Mouse (Mus musculus): ENCODE data around the gene Jade2.

The Jade2 gene

DNA sequence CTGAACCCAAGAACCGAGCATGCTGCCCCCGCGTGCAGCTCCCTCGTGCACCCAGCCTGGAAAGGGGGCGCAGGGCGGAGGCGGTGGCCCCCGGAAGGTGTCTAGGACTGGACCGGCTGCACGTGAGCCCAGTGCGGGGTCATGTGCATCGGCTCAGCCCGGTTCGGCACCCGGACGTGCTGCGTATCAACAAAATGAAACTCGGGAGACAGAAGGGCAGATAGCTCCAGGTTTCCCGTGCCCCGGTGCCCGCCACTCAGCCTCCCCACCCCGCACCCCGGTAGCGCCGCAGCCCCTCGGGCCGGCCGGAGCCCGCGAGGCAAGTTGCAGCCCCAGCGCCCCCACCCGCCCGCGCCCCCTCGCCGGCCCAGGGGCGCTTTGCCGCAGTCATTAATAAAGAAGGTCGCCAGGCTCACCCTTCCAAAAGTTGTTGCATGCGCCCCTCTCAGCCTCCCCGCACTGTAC lies 805 bp downstream of the Jade2 start:
- peak; percentile 36 for DNase-seq (ENCODE audit: low spot score)

DNA sequence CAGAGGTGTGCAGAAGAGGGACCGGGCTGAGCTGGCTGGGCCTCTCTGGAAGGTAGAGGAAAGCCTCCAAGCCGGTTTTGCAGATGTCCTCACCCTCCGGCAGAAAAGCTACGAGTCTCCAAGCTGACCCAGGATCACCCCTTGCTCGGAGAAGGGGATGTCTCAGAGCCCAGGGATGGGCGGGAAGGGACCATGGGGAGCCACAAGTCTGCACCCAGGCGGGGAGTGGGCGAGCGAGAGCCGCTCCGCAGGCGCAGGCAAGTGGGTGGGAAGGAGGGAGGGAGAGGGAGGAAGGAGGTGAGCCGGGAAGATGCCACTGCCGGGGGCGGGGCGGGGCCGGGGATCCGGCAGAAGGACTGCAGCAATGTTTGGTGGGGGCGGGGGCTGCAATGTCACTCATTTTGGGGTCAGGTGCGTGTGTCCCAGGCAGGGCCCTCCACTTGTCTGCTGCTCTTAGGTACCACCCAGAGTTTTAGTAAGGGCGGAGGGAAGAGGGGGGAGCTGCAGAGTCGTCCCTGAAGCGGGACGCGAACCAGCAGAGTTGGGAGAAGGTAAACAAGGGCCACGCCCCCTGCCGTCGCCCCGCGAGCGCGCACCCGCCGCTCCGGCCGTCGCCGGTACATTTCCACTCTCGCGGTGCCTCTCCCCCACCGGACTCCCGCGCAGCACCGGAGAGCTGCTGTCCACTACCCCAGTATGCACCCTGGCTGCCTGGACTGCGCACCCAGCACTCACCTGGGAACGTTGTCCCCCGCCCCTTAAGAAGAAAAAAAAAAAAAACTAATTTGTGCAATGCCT lies 1.4 kb downstream of the Jade2 start:
- peak; percentile 50 for DNase-seq (ENCODE audit: low spot score)

DNA sequence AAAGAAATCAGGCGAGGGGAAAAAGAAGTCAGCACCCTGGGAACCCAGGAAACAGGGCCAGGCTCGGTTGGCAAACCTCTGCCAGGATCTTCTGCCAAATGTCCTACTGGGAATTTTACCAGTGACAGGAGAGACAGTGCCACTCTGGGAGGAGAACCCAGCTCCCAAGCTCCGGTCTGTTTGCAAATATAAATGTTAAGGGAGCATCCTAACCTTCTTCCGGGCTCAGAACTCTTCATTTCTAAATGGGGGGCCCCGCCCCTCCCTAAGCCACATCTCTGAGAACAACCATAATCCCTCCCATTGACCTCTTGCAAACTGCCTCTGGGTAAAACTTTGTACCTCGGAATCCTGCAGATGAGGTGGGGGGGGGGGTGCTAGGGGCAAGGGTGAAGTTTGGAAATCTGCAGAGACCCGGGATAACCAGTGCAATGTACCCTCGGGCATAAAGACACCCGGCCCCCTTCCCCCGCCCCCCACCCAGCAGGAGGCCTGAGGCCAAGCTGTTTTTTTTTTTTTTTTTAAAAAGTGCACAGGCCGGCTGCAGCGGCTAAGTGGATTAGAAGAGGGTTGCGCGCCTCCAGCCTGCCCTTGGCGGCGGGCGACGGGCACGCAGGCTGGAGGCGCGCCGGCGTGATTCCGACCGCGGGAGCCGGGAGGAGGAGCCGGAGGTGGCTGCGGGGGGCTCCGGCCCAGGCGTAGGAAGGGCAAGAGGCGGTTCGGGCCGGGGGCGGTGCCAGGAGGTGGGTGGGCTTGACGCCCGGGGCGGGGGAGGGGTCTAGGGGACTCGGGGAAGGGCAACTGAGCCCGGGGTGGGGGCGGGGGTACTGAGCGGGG lies 2.3 kb downstream of the Jade2 start:
- peak; percentile 72 for DNase-seq (ENCODE audit: low spot score)

DNA sequence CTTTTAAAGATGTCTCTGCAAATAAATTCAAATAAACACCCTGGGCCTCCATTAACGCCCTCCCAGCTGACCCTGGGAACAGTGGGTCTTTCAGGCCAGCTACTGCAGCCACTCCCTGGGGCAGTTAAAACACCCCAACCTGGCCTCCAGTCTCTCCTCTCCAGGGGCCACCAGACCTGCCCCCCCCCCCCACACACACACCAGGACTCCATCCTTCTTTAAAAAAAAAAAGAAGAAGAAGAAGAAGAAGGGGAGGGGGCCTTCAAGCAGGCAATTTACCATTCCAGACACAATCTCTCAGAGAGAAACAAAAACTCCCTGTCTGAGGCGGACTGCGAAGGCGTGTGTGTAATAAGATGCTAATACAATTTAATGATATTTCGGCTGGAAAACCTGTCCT lies 4.9 kb downstream of the Jade2 start:
- DNase-seq (ENCODE audit: low spot score): no peak

DNA sequence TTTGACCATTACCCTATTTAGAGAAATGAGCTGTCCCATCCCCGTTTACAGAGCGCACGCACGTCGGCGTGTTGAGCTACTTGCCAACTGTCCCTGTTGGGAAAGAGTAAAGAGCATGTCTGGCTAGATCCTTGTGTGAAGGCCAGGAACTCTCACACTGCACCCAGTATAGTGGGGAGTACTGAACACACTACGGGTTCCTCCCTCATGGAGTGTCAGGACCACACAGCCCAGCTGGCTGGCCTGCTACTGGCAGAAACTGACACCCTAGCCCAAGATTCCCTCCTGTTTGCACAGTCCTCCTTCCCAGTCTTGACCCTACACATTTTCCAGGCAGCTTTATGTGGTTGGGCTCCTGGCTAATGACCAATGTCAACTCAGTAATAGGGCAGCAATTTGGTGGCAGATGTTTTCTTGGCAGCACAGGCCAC lies 5.3 kb downstream of the Jade2 start:
- no peak for DNase-seq (ENCODE audit: low spot score)

DNA sequence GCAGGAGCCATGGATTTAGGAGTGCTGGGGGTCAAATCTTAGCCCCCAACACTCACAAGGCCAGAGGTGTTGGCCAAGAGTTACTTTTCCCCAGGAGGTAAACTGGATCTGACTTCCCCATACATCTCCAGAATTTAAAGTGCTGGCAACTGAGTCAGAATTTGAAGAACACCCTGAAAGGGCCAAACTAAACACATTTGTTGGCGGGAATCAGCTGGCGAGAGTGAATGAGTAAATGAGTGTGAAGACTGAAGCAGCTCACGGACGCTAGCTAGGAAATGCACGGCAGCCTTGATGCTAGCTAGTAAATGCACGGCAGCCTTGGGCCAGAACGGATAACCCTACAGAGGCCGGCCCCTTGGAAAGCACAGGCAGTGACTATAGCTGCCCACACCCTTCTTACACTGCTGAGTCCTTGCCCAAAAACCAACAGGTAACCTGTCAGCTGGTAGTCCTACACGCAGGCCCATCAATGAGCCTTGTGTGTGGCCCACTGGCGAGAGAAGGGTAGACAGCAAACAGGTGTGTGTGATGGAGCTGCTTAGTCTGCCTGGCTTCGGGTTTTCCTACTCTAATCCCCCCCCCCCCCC lies 6.6 kb downstream of the Jade2 start:
- no peak for DNase-seq (ENCODE audit: low spot score)

DNA sequence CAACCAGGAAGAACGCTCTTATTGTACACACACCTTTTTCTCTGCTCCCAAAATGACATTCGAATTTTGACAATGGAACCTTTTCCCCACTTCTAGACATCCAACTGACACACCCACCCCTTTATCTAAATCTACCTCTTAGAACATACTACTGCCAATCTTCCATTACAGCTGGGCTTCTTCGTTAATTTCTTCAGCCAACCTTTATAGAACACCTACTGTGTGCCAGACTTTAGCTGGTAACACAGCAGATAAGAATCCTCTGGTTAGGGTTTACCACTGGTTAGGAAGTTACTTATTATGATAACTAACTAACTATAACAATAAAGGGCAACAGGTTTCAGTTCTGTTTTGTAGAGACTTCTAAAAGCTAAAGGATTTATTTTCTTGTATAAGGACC lies 9.1 kb downstream of the Jade2 start:
- no peak for DNase-seq (ENCODE audit: low spot score)

DNA sequence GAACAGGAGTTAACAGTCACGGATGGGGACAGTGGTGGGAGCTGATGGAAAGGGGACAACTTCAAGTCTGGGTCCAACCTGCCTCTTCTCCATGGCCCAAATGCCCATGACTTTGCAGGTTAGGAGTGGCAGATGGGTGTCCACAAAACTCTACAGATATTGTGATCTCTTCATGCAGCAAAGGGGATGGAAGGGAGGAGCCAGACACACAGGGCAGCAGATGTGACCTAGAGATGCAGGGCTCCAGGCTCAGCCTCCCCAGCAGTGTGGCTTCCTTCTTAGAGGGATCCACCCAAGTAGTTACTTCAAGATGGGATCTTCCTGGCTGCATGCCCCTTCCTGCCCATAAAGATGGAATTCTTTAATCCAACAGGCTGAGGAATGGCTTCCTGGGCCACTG lies 9.6 kb downstream of the Jade2 start:
- no peak for DNase-seq (ENCODE audit: low spot score)

DNA sequence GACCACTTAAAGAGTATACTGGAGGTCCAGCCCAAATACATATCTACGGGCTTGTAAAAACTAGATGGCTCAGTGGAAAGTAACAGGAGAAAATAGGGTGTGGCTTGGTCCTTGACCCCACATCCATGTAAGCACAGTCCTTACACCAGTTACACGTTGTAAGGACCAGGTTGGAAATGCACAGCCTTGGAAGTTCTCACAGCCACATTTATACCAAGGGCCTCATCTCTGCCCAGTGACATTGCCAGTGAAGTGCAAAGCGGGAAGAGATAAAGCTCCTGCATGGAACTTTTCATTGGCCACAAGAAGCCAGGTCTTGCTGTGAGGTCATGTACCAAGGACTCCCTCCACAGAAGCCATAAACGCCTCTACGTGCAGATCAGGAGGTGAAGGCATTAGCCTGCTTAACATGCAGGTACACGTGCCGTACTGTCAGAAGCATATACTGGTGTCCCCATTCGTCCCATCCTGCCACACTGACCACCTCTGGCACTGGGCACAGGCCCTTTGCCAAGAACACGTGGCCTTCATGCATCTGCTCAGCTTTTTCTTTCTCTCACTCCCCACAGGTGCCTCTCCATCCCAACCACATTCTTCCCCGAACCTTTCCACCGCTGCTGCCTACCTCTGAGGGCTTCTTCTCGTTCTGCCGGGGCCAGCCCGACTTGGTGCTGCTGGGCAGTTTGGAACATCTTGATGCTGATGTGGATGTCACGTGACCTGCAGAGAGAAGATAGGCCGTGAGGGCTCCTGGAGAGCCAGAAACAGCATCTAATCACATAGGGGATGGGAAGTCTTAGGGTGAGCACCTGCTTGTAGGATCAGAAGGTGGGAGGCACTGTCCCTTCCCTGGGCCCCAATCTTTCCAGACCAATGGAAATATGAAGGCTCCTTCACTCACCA lies 11.2 kb downstream of the Jade2 start:
- no peak for DNase-seq (ENCODE audit: low spot score)

DNA sequence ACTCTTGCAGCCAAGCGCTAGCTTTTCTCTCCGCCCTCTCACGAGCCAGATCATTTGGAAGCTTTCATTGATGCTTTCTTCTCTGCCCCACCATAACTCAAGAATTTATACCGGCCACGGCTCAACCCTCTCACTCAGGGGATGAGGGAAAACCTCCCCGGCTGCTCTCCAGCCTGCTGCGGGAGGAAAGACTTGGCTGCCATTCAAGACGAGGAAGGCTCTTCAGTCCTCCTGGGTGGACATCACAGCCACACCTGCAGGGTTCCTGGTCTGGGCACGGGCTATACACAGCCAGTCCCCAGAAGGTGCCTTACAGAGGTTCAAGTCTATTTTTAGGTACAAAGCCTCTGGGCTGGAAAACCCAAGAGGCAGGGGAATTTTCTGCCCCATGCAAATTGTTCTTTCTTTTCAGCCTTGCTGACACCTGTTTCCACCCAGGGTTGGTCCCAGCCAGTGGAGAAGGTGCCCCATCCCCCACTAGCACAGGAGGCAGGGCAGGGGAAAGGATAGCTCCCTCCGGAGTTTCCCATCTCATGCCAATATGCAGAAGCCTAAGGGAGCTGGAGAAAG lies 12.8 kb downstream of the Jade2 start:
- no peak for DNase-seq (ENCODE audit: low spot score)

DNA sequence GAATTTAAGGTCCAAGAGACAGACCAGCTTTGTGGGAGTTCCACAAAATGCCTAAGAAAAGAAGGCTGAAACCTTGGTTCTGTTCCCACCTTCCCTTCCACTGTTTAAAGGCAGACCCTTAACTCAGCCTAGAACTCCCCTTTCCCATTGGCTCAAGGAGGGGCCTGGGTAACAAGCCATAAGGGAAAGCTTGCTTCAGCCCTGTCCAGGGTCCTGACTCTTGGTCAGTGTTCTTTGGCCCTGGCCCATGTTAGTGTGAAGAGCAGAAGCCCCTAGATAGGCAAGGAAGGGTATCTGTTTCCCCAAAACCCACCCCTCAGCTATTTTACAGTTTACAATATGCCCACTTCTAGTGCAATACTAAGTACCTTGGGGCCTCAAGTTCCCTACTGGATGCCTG lies 13.6 kb downstream of the Jade2 start:
- no peak for DNase-seq (ENCODE audit: low spot score)

DNA sequence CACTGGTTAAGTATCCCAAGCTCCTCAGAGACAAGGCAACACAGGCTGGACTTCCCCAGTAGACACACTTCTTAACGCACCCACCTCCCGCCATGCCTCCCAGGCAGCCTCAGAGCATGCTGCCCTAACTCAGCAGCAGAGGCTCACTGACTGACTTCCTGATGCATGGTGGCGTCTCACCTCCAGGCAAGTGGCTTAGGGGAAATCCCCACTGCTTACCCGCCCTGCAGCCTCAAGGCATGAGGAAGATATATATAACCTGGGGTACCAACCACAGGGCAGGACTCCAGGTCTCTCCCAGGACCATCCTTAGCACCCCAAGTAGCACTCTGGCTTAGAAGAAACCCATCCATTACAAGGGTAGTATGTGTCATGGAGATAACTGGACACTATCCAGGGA lies 14.3 kb downstream of the Jade2 start:
- DNase-seq (ENCODE audit: low spot score): no peak

DNA sequence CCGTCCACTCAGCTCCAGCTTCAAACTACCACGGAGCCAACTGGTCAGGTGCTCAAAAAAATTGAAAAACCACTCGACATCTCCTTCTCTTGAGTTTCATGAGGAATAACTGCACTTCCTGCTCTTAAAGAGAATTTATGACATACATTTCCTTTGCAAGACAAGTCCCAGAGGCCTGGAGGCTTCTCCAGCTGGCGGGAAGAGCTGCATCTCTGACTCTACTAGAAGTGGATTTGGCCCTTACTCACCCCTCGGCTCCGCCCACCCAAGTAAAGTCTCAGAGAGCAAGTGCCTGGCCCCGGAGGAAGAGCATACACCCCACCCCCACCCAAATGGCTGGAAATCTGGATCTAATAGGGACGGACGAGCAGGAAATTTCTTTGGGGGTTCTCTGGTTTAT lies 16.3 kb downstream of the Jade2 start:
- DNase-seq (ENCODE audit: low spot score): no peak

DNA sequence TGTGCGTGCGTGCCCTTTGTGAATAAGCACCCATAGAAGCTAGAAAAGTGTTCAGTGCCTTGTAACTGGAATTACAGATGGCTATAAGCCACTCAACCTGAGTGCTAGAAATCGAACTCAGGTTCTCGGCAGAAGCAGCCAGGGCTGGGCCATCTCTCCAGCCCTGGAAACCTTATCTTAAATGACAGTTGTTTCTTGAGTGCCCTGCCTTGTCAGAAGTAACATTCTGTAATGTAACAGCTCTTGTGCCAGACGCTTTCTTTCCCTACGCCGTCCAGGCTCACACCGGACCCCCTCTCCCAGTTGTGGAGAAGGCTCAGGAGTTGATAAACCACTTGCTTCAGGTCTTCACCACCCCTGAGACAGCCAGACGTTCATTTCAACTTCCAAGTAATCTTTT lies 16.8 kb downstream of the Jade2 start:
- no peak for DNase-seq (ENCODE audit: low spot score)

DNA sequence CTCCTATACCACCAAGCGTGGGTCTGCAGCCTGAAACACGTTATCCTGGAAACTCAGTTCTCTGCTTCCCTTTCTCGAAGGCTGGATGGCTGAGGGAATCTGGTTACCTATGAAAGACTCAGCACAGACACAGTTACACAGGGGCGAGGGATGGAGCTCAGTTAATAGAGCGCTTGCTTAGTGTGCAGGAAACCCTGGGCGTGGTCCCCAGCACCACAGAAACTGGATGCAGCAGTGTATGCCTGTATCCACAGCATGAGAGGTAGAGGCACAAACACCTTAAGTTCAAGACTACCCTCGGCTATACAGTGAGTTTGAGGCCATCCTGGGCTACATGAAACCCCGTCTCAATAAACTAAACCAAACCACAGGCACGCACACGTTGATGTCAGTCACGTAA lies 17.5 kb downstream of the Jade2 start:
- no peak for DNase-seq (ENCODE audit: low spot score)

DNA sequence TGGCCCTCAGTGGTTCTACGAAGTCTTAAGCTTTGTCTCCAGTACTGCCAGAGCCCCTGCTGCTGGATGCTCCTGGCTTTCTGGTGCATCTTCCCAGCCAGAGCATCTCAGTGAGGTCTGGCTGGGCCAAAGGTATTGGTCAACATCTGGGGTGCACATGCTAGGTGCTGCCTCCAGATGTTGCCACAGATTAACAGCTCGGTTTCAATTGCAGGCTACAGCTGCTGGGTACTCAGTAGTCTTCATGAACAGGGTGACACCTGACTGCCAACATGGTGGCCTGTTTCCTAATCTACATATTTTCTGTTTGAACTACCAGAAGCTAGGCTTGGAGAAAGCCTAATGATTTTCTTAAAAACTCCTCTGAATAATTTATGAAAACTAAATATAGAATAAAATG lies 18.3 kb downstream of the Jade2 start:
- DNase-seq (ENCODE audit: low spot score): no peak

DNA sequence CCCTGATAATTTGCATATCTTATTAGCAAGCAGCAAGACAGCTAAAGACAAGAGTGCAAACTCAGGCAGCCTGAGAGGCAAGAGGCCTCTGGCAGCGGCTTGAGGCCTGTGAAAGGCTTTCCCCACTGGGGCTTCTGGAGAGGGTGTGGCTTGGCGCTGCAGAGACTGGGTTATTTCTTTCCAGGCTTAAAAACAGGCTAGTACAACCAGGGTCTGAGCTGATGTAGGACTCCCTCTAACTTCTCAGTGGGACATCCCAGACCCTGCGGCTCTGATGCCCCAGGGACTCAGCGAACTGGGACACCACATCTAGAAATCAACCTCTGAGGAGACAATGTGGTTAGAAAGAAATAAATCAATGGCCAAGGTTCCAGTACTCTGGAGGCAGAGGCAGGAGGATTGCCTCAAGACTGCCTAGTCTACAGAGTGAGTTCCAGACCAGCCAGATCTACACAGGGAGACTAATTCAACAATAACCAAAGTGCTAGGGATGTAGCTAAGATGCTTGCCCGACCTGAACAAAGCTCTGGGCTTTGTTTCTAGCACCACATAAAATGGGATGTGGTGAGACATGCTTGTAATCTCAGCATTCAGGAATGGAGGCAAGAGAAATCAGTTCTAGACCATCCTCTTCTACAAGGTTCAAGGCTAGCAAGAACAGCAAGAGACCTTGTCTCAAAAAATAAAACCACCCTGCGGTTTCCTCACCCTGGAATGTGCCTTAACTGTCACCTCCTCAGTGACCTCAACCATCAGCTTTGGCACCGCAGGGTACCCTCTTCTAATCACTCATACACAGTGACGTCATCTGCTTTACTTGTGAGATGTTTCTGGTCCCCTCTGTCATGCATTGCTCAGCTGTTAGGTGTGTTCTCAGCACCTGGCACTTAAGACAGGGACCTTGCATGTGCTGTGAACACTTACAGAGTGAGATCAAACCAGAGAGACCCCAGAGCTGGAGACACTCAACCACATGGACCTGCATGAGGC lies 20.0 kb downstream of the Jade2 start:
- DNase-seq (ENCODE audit: low spot score): no peak

DNA sequence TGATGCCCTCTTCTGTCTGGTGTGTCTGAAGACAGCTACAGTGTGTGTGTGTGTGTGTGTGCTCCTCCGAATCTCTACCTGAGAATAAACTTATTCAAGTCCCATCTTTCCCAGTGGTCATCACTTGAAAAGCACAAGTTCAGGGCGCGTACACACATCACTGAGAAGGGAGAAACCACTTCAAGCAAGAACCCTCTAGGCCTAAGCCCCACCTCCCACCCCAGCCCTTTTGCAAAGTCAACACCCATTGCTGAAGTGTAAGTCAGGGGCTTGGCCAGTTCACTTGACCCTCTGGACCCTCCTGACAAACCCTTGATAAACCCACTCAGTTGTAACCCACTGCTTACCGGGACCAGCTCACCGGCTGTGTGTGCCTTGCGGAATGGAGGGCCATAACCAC lies 20.9 kb downstream of the Jade2 start:
- DNase-seq (ENCODE audit: low spot score): no peak

DNA sequence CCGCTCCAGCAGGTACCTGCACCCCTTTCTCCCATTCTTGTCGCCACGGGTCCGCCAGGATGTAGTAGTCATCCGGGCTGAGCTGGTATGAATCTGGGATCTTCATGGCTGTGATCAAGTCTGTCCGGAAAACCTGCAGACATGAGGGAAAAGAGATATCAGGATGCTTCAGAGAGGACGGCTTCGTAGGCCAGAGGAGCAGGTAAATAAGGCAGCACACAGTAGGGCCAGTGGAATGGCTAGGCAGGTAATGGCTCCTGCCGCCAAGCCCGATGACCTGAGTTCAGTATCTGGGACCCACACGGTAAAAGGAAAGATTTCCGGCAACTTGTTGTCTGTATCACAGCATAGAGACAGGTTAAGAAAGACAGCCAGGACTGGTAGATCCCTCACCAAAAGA lies 21.9 kb downstream of the Jade2 start:
- no peak for DNase-seq (ENCODE audit: low spot score)

DNA sequence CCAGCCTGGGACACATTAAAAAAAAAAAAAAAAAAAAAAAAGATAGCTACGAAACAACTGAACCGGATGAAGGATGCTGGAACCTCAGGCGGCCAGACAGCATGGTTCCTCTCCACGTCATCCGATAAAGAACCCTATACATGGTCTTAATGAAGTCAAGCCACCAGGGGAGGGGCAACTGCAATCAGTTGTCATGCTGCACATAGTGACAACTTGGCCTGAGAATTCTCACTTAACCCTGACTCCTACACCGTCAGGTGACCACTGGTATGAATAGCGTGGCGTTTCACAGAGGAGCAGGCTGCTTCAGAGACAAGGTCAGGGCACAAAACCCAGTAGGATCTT lies 23.4 kb downstream of the Jade2 start:
- no peak for DNase-seq (ENCODE audit: low spot score)

Measured in ovary, postnatal 14 days (tissue).